Mouse (Mus musculus): ENCODE results near the gene Gigyf1. TPM values are rescaled to one million over a fixed set of nuclear protein-coding genes. Genes with fewer than 3 reads are reported as not detected.
A peak's percentile ranks its signal among the peaks of the same experiment; 100 is the strongest.

Gigyf1 gene
- polyA plus RNA-seq, 2 experiments = 2.1 to 5.7 TPM

DNA sequence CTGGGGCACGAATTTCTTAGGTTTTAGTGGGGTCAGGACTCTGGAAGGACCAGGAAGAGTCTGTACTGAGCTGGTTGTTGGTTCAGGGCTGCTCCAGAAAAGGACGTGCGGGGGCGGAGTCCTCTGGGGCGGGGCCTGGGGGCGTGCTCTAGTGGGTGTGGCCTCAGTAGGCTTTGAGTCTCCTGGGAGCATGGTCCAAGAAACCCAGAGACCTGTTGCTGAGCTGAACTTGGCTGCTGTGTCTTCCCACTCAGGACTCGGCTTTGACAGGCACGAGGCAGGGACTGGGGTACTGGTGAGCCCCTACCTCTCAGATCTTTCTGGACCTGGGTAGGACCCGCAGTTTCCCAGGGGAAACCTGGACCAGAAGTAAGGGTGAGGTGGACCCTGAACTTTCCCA, 51.3 kb downstream of the Gigyf1 start, which contains the start of gene Tfr2:
TSS of gene Tfr2 (plus strand) at position 176 of the 400 bp plus-strand sequence.
- peak within 1 kb of the TSS; percentile 85 for H3K27ac ChIP-seq
- peak within 1 kb of the TSS; percentile 80 for H3K9ac ChIP-seq (replicated peaks)

DNA sequence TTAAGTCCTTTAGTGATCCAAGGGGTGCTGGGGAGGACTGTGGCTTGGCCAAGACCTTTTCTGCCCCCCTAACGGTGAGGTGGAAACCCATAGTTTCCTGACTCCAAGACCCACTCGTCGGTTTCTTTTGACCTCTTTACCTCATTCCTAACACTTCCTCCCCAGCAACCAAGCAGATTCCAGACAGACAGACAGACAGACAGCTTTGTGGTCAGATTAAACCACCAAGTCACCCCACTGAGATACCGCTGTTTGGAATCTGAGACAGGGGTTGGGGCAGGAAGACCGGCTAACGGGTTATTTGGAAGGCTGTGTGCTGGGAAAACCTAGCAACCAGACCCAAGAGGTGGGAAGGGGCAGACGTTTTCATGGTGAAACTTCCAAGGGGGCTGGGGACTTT, 51.8 kb downstream of the Gigyf1 start:
- Histone ChIP-seq H3K4me1 (replicated peaks; ENCODE audit: control insufficient read depth in 2 of 2, insufficient read depth in 2 of 2, low read length in 1 of 2) (peaks cover 16 to 39% of the 10 kb centered on the region in 2 experiments), H3K9ac (replicated peaks) (peak overlapping the region; percentile 80), H3K9me3 (ENCODE audit: control insufficient read depth, low read length) (no peaks in the 10 kb centered on the region), H3K4me2 (ENCODE audit: low read depth) (peak overlapping the region; percentile 94), H3K36me3 (replicated peaks; ENCODE audit: control insufficient read depth, insufficient read depth, low read depth) (peaks cover 16% of the 10 kb centered on the region), H3K27me3 (ENCODE audit: control insufficient read depth, insufficient read depth, low read length) (no peaks in the 10 kb centered on the region), H3K4me3 (ENCODE audit: insufficient read depth in 1 of 2, low read depth in 2 of 2, low read length in 2 of 2) (peak overlapping the region; percentile 64 to 83), H3K27ac (peak overlapping the region; percentile 85)
- ATAC-seq (ENCODE audit: insufficient read depth) (no peak), DNase-seq (ENCODE audit: low read depth in 3 of 3, low spot score in 3 of 3) (no peak)
- TF ChIP-seq CTCF (IDR thresholded peaks at IDR 0.05; ENCODE audit: low read depth) (no peak), EP300 (IDR thresholded peaks at IDR 0.05; ENCODE audit: low read depth) (no peak)
- 3% methylated on average over 7 of the region's 7 CpGs for WGBS (ENCODE audit: insufficient replicate concordance)

More for the DNA sequence above, 51.3 kb downstream of the Gigyf1 start, which contains the start of gene Tfr2:
- ATAC-seq (ENCODE audit: insufficient read depth) = peak; percentile 71
- WGBS (ENCODE audit: insufficient replicate concordance) = 3% methylated on average over 9 of the region's 9 CpGs
- Histone ChIP-seq H3K4me1 (replicated peaks; ENCODE audit: control insufficient read depth in 2 of 2, insufficient read depth in 2 of 2, low read length in 1 of 2) (peaks cover 16 to 39% of the 10 kb centered on the region in 2 experiments), H3K4me2 (ENCODE audit: low read depth) (peak within 1 kb of the TSS; percentile 94), H3K4me3 (ENCODE audit: insufficient read depth in 1 of 2, low read depth in 2 of 2, low read length in 2 of 2) (peak within 1 kb of the TSS; percentile 64 to 83), H3K36me3 (replicated peaks; ENCODE audit: control insufficient read depth, insufficient read depth, low read depth) (peaks cover 11% of the 10 kb centered on the region), H3K9me3 (ENCODE audit: control insufficient read depth, low read length) (no peaks in the 10 kb centered on the region), H3K27me3 (ENCODE audit: control insufficient read depth, insufficient read depth, low read length) (no peaks in the 10 kb centered on the region)
- DNase-seq (ENCODE audit: low read depth in 3 of 3, low spot score in 3 of 3) = peak; percentile 80 to 81 (median 81)
- TF ChIP-seq CTCF (IDR thresholded peaks at IDR 0.05; ENCODE audit: low read depth) (no peak; the same call in 1 of the 2 replicates), EP300 (IDR thresholded peaks at IDR 0.05; ENCODE audit: low read depth) (no peak)

DNA sequence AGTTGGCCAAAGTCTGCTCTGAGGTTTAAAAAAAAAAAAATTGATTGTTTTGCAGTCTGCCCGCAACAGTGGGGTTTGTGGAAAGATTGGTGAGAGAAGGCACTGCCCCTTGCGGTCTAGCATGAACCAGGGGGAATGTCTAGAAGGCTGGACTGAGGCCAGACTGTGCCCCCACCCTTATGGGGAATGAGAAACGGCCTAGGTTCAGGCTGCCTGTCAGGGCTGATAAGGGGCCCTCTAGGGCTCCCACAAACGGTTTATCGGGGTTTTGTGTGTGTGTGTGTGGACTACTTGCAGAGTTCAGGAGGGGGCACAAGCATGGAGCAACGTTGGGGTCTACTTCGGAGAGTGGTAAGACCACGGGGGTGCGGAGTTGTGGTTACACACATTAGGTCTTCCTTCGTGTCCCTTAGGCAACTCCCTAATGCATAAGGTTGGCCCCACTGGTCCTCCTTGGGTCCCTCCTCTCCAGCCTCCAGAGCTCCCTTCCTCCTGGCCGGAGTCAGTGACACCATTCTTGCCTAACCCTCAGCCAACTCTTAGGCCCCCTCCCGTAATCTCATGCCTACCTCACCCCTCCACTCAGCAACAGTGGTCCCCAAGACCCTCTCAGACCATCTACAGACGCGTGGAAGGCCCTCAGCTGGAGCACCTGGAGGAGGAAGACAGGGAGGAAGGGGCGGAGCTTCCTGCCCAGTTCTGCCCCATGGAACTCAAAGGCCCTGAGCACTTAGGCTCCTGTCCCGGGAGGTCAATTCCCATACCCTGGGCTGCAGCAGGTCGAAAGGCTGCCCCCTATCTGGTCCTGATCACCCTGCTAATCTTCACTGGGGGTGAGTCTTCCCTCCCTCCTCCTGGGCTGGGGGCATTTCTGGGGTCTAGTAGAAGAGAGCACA, 52.6 kb downstream of the Gigyf1 start:
- 9% methylated on average over 17 of the region's 17 CpGs for WGBS (ENCODE audit: insufficient replicate concordance)
- peak overlapping the region; percentile 85 for H3K27ac ChIP-seq
- no peaks in the 10 kb centered on the region for H3K27me3 ChIP-seq (ENCODE audit: control insufficient read depth, insufficient read depth, low read length)
- no peaks in the 10 kb centered on the region for H3K9me3 ChIP-seq (ENCODE audit: control insufficient read depth, low read length)
- H3K4me1 ChIP-seq (replicated peaks; ENCODE audit: control insufficient read depth in 2 of 2, insufficient read depth in 2 of 2, low read length in 1 of 2) = peaks cover 16 to 39% of the 10 kb centered on the region in 2 experiments
- peak overlapping the region; percentile 94 for H3K4me2 ChIP-seq (ENCODE audit: low read depth)
- ATAC-seq (ENCODE audit: insufficient read depth) (peak; percentile 93), DNase-seq (ENCODE audit: low read depth in 3 of 3, low spot score in 3 of 3) (peak; percentile 78 to 80 (median 78))
- peak overlapping the region; percentile 64 to 83 for H3K4me3 ChIP-seq (ENCODE audit: insufficient read depth in 1 of 2, low read depth in 2 of 2, low read length in 2 of 2)
- H3K36me3 ChIP-seq (replicated peaks; ENCODE audit: control insufficient read depth, insufficient read depth, low read depth) = peaks cover 18% of the 10 kb centered on the region
- peak; percentile 54 for TF ChIP-seq CTCF (IDR thresholded peaks at IDR 0.05; ENCODE audit: low read depth)
- peak; percentile 90 for TF ChIP-seq EP300 (IDR thresholded peaks at IDR 0.05; ENCODE audit: low read depth)
- H3K9ac ChIP-seq (replicated peaks) = peak overlapping the region; percentile 80

DNA sequence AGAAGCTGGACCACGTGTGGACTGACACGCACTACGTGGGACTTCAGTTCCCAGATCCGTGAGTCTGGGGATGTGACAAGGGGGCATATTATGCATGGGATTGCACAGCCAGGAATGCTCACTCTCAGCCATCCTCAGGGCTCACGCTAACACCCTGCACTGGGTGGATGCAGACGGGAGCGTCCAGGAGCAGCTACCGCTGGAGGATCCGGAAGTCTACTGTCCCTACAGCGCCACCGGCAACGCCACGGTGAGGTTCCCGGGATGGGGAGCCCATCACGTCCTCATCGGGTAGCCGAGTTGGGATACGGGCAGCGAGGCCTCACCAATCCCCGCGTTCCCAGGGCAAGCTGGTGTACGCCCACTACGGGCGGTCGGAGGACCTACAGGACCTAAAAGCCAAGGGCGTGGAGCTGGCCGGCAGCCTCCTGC, 56.1 kb downstream of the Gigyf1 start:
- ATAC-seq (ENCODE audit: insufficient read depth) = no peak
- no peak for DNase-seq (ENCODE audit: low read depth in 3 of 3, low spot score in 3 of 3)

More for the DNA sequence above, 56.1 kb downstream of the Gigyf1 start:
- H3K4me1 ChIP-seq (replicated peaks; ENCODE audit: control insufficient read depth in 2 of 2, insufficient read depth in 2 of 2, low read length in 1 of 2) = peaks cover 8 to 29% of the 10 kb centered on the region in 2 experiments
- H3K27me3 ChIP-seq (ENCODE audit: control insufficient read depth, insufficient read depth, low read length) = no peaks in the 10 kb centered on the region
- H3K9ac ChIP-seq (replicated peaks) = no peak overlapping the region
- H3K9me3 ChIP-seq (ENCODE audit: control insufficient read depth, low read length) = no peaks in the 10 kb centered on the region
- no peak overlapping the region for H3K4me3 ChIP-seq (ENCODE audit: insufficient read depth in 1 of 2, low read depth in 2 of 2, low read length in 2 of 2)
- whole genome bisulfite sequencing (ENCODE audit: insufficient replicate concordance) = 47% methylated on average over 27 of the region's 27 CpGs
- H3K36me3 ChIP-seq (replicated peaks; ENCODE audit: control insufficient read depth, insufficient read depth, low read depth) = peaks cover 40% of the 10 kb centered on the region
- H3K4me2 ChIP-seq (ENCODE audit: low read depth) = peak overlapping the region; percentile 20; the same call in 1 of the 2 replicates
- TF ChIP-seq CTCF (IDR thresholded peaks at IDR 0.05; ENCODE audit: low read depth) (no peak; the same call in 1 of the 2 replicates), EP300 (IDR thresholded peaks at IDR 0.05; ENCODE audit: low read depth) (no peak)
- H3K27ac ChIP-seq = no peak overlapping the region

Small RNA genes lying within 50 kb of the gene (microRNA-seq; reads per million reads assigned to microRNA genes)
- gene Mir6418 = not detected

Other genes starting within 250 kb of the Gigyf1 start
- 18.1 and 20.5 TPM in 2 replicates for gene Ache, start 231.0 kb upstream of the Gigyf1 start, polyA plus RNA-seq (2012; rRNA removed)
- gene Ache, start 231.0 kb upstream of the Gigyf1 start, polyA plus RNA-seq (2014; fragmentation: Nextera tagmentation; extraction: Ambion mirVana) = 12.4 and 16.6 TPM in 2 replicates
- 8.2 and 9.4 TPM in 2 replicates for gene Ufsp1, start 223.9 kb upstream of the Gigyf1 start, polyA plus RNA-seq (2012; rRNA removed)
- gene Ufsp1, start 223.9 kb upstream of the Gigyf1 start, polyA plus RNA-seq (2014; fragmentation: Nextera tagmentation; extraction: Ambion mirVana) = 6.3 and 7.9 TPM in 2 replicates
- gene Srrt, start 210.9 kb upstream of the Gigyf1 start, polyA plus RNA-seq (2012; rRNA removed) = 64.1 and 93.4 TPM in 2 replicates
- 50.2 and 56.0 TPM in 2 replicates for gene Srrt, start 210.9 kb upstream of the Gigyf1 start, polyA plus RNA-seq (2014; fragmentation: Nextera tagmentation; extraction: Ambion mirVana)
- gene Trip6, start 204.1 kb upstream of the Gigyf1 start, polyA plus RNA-seq (2012; rRNA removed) = 6.7 and 7.2 TPM in 2 replicates
- gene Trip6, start 204.1 kb upstream of the Gigyf1 start, polyA plus RNA-seq (2014; fragmentation: Nextera tagmentation; extraction: Ambion mirVana) = 4.9 and 6.4 TPM in 2 replicates
- gene Slc12a9, start 185.0 kb upstream of the Gigyf1 start, polyA plus RNA-seq (2012; rRNA removed) = 2.2 and 2.4 TPM in 2 replicates
- 1.2 TPM in 2 replicates for gene Slc12a9, start 185.0 kb upstream of the Gigyf1 start, polyA plus RNA-seq (2014; fragmentation: Nextera tagmentation; extraction: Ambion mirVana)
- gene Ephb4, start 168.4 kb upstream of the Gigyf1 start, polyA plus RNA-seq (2012; rRNA removed) = 7.8 and 8.2 TPM in 2 replicates
- gene Ephb4, start 168.4 kb upstream of the Gigyf1 start, polyA plus RNA-seq (2014; fragmentation: Nextera tagmentation; extraction: Ambion mirVana) = 5.7 and 6.6 TPM in 2 replicates
- 0.19 and 0.22 TPM in 2 replicates for gene Zan, start 41.5 kb upstream of the Gigyf1 start, polyA plus RNA-seq (2012; rRNA removed)
- 0.06 and 0.13 TPM in 2 replicates for gene Zan, start 41.5 kb upstream of the Gigyf1 start, polyA plus RNA-seq (2014; fragmentation: Nextera tagmentation; extraction: Ambion mirVana)
- gene Pop7, start 16.0 kb upstream of the Gigyf1 start, polyA plus RNA-seq (2012; rRNA removed) = 25.3 and 29.2 TPM in 2 replicates
- 34.6 and 36.5 TPM in 2 replicates for gene Pop7, start 16.0 kb upstream of the Gigyf1 start, polyA plus RNA-seq (2014; fragmentation: Nextera tagmentation; extraction: Ambion mirVana)
- gene Epo, start 14.7 kb downstream of the Gigyf1 start, polyA plus RNA-seq (2012; rRNA removed) = 0.40 and 0.47 TPM in 2 replicates
- gene Epo, start 14.7 kb downstream of the Gigyf1 start, polyA plus RNA-seq (2014; fragmentation: Nextera tagmentation; extraction: Ambion mirVana) = 0.62 and 0.85 TPM in 2 replicates
- 211 and 215 TPM in 2 replicates for gene Gnb2, start 15.0 kb downstream of the Gigyf1 start, polyA plus RNA-seq (2012; rRNA removed)
- gene Gnb2, start 15.0 kb downstream of the Gigyf1 start, polyA plus RNA-seq (2014; fragmentation: Nextera tagmentation; extraction: Ambion mirVana) = 151 and 157 TPM in 2 replicates
- 0.15 TPM in 1 of 2 replicates, not detected in the other for gene Actl6b, start 35.0 kb downstream of the Gigyf1 start, polyA plus RNA-seq (2012; rRNA removed)
- gene Actl6b, start 35.0 kb downstream of the Gigyf1 start, polyA plus RNA-seq (2014; fragmentation: Nextera tagmentation; extraction: Ambion mirVana) = not detected in 2 replicates
- gene Tfr2, start 51.3 kb downstream of the Gigyf1 start, polyA plus RNA-seq (2012; rRNA removed) = 45.7 and 49.5 TPM in 2 replicates
- 37.6 and 41.1 TPM in 2 replicates for gene Tfr2, start 51.3 kb downstream of the Gigyf1 start, polyA plus RNA-seq (2014; fragmentation: Nextera tagmentation; extraction: Ambion mirVana)
- 34.9 and 45.5 TPM in 2 replicates for gene Mospd3, start 82.5 kb downstream of the Gigyf1 start, polyA plus RNA-seq (2012; rRNA removed)
- gene Mospd3, start 82.5 kb downstream of the Gigyf1 start, polyA plus RNA-seq (2014; fragmentation: Nextera tagmentation; extraction: Ambion mirVana) = 33.8 and 38.4 TPM in 2 replicates
- gene Pcolce, start 95.2 kb downstream of the Gigyf1 start, polyA plus RNA-seq (2012; rRNA removed) = 11.7 and 12.2 TPM in 2 replicates
- gene Pcolce, start 95.2 kb downstream of the Gigyf1 start, polyA plus RNA-seq (2014; fragmentation: Nextera tagmentation; extraction: Ambion mirVana) = 11.6 and 12.8 TPM in 2 replicates
- gene Fbxo24, start 110.5 kb downstream of the Gigyf1 start, polyA plus RNA-seq (2012; rRNA removed) = 0.02 and 0.04 TPM in 2 replicates
- gene Fbxo24, start 110.5 kb downstream of the Gigyf1 start, polyA plus RNA-seq (2014; fragmentation: Nextera tagmentation; extraction: Ambion mirVana) = 0.05 TPM in 1 of 2 replicates, not detected in the other
- gene Lrch4, start 110.6 kb downstream of the Gigyf1 start, polyA plus RNA-seq (2012; rRNA removed) = 13.9 and 16.1 TPM in 2 replicates
- 21.7 and 23.6 TPM in 2 replicates for gene Lrch4, start 110.6 kb downstream of the Gigyf1 start, polyA plus RNA-seq (2014; fragmentation: Nextera tagmentation; extraction: Ambion mirVana)
- gene Gm20605, start 110.6 kb downstream of the Gigyf1 start, polyA plus RNA-seq (2012; rRNA removed) = 5.5 and 6.0 TPM in 2 replicates
- 3.2 and 3.9 TPM in 2 replicates for gene Gm20605, start 110.6 kb downstream of the Gigyf1 start, polyA plus RNA-seq (2014; fragmentation: Nextera tagmentation; extraction: Ambion mirVana)
- 12.7 and 13.7 TPM in 2 replicates for gene Sap25, start 122.8 kb downstream of the Gigyf1 start, polyA plus RNA-seq (2012; rRNA removed)
- 2.3 and 2.9 TPM in 2 replicates for gene Sap25, start 122.8 kb downstream of the Gigyf1 start, polyA plus RNA-seq (2014; fragmentation: Nextera tagmentation; extraction: Ambion mirVana)
- gene Irs3, start 127.2 kb downstream of the Gigyf1 start, polyA plus RNA-seq (2012; rRNA removed) = 0.02 TPM in 2 replicates
- gene Irs3, start 127.2 kb downstream of the Gigyf1 start, polyA plus RNA-seq (2014; fragmentation: Nextera tagmentation; extraction: Ambion mirVana) = not detected in 2 replicates
- 22.4 and 24.6 TPM in 2 replicates for gene Agfg2, start 166.2 kb downstream of the Gigyf1 start, polyA plus RNA-seq (2012; rRNA removed)
- gene Agfg2, start 166.2 kb downstream of the Gigyf1 start, polyA plus RNA-seq (2014; fragmentation: Nextera tagmentation; extraction: Ambion mirVana) = 20.5 and 24.7 TPM in 2 replicates
- 0.96 and 1.2 TPM in 2 replicates for gene Nyap1, start 223.1 kb downstream of the Gigyf1 start, polyA plus RNA-seq (2012; rRNA removed)
- gene Nyap1, start 223.1 kb downstream of the Gigyf1 start, polyA plus RNA-seq (2014; fragmentation: Nextera tagmentation; extraction: Ambion mirVana) = 0.03 and 0.05 TPM in 2 replicates
- gene Tsc22d4, start 227.2 kb downstream of the Gigyf1 start, polyA plus RNA-seq (2012; rRNA removed) = 23.0 and 26.8 TPM in 2 replicates
- gene Tsc22d4, start 227.2 kb downstream of the Gigyf1 start, polyA plus RNA-seq (2014; fragmentation: Nextera tagmentation; extraction: Ambion mirVana) = 49.7 and 62.2 TPM in 2 replicates